Mouse (Mus musculus) heart, postnatal 0 days (tissue): ENCODE measurements around the gene Pdf. TPM values are rescaled to one million over a fixed set of nuclear protein-coding genes. Genes with fewer than 3 reads are reported as not detected.

ENCODE experiments used
- microRNA-seq: library from miRNA; unstranded; fragments of <30 nt; microRNA quantifications from one replicate; pipeline ENCODE4, GENCODE M21; 2016
- polyA plus RNA-seq: library from polyadenylated mRNA; unstranded; fragments of >200 nt; fragmentation: Nextera tagmentation; extraction: Ambion mirVana; gene quantifications from 2 replicates; pipeline ENCODE4 v1.2.1, GENCODE M21; 2015
- total RNA-seq: library from RNA; depleted of rRNA; stranded (reverse); fragments of >200 nt; gene quantifications from 2 replicates; pipeline ENCODE4 v1.2.3, GENCODE M21; 2014; ENCODE audit warnings: low replicate concordance; rRNA removed

The Pdf gene
- total and polyA plus RNA-seq, 2 experiments from 2014 or later: 59.7 to 90.4 TPM

Small RNA genes within 50 kb of the gene (microRNA-seq; reads per million reads assigned to microRNA genes)
- 1.4 reads per million for gene Mir7075

Other genes with a start within 250 kb of the Pdf start
- 2.5 and 4.6 TPM in 2 replicates for gene Has3, start 178.4 kb downstream of the Pdf start, total RNA-seq
- gene Has3, start 178.4 kb downstream of the Pdf start, polyA plus RNA-seq: 0.11 and 0.14 TPM in 2 replicates
- gene Utp4, start 155.0 kb downstream of the Pdf start, total RNA-seq: 18.9 and 30.6 TPM in 2 replicates
- gene Utp4, start 155.0 kb downstream of the Pdf start, polyA plus RNA-seq: 26.0 and 29.1 TPM in 2 replicates
- gene Sntb2, start 112.9 kb downstream of the Pdf start, total RNA-seq: 19.2 and 21.2 TPM in 2 replicates
- gene Sntb2, start 112.9 kb downstream of the Pdf start, polyA plus RNA-seq: 8.5 and 9.5 TPM in 2 replicates
- 33.9 and 45.5 TPM in 2 replicates for gene Vps4a, start 17.4 kb downstream of the Pdf start, total RNA-seq
- gene Vps4a, start 17.4 kb downstream of the Pdf start, polyA plus RNA-seq: 56.7 and 57.1 TPM in 2 replicates
- 35.2 and 39.3 TPM in 2 replicates for gene Cog8, start 8.1 kb upstream of the Pdf start, total RNA-seq
- gene Cog8, start 8.1 kb upstream of the Pdf start, polyA plus RNA-seq: 21.7 and 22.0 TPM in 2 replicates
- gene Nip7, start 8.3 kb upstream of the Pdf start, total RNA-seq: 13.4 and 14.0 TPM in 2 replicates
- 33.0 and 34.3 TPM in 2 replicates for gene Nip7, start 8.3 kb upstream of the Pdf start, polyA plus RNA-seq
- gene Tmed6, start 17.0 kb upstream of the Pdf start, total RNA-seq: not detected in 2 replicates
- not detected in 2 replicates for gene Tmed6, start 17.0 kb upstream of the Pdf start, polyA plus RNA-seq
- gene Terf2, start 47.9 kb upstream of the Pdf start, total RNA-seq: 8.2 and 10.8 TPM in 2 replicates
- 7.3 and 8.5 TPM in 2 replicates for gene Terf2, start 47.9 kb upstream of the Pdf start, polyA plus RNA-seq
- gene Cyb5b, start 102.0 kb upstream of the Pdf start, total RNA-seq: 52.8 and 60.0 TPM in 2 replicates
- gene Cyb5b, start 102.0 kb upstream of the Pdf start, polyA plus RNA-seq: 36.5 and 44.7 TPM in 2 replicates
- 29.6 and 30.2 TPM in 2 replicates for gene Nfat5, start 244.9 kb upstream of the Pdf start, total RNA-seq
- gene Nfat5, start 244.9 kb upstream of the Pdf start, polyA plus RNA-seq: 5.7 and 6.4 TPM in 2 replicates